Mouse (Mus musculus) heart, postnatal 25 days (tissue): ENCODE measurements around the gene C1qa. TPM values are rescaled to one million over a fixed set of nuclear protein-coding genes. Genes with fewer than 3 reads are reported as not detected.

Experiments used
- DNase-seq: peaks from one replicate; pipeline ENCODE4 v3.0.0; 2022; ENCODE audit warnings: low spot score
- intact Hi-C: fragments of 180-260 bp; cut with DNase I; formaldehyde crosslinking; loops from one replicate; pipeline ENCODE4 v1.15.1; 2025
- total RNA-seq, 2 experiments: library from RNA; stranded (reverse); gene quantifications; 2 replicates each; pipeline ENCODE4 v1.2.3; 2021

C1qa gene
- 10 to 100 TPM; 46.0 to 46.8 TPM for total RNA-seq

- DNase-seq, result no peak
Measured at GRCm38 (mm10) chr4:136898637-136899036, at the start of gene C1qa. TSS of gene C1qa (minus strand) at chr4:136898803.

GRCm38 (mm10) chr4:136945397-136945796 lies 46.8 kb upstream of the C1qa start:
- no peak for DNase-seq
- intact Hi-C loops, result no loop called here

More at GRCm38 (mm10) chr4:136898637-136899036, at the start of gene C1qa:
- intact Hi-C loops, result no loop called here

- intact Hi-C loops, result no loop called here
- DNase-seq, result no peak
Measured at GRCm38 (mm10) chr4:136944558-136945350, 46.2 kb upstream of the C1qa start.

- no peak for DNase-seq
- intact Hi-C loops, result no loop called here
Measured at GRCm38 (mm10) chr4:136943175-136943574, 44.6 kb upstream of the C1qa start.

- intact Hi-C loops, result no loop called here
- DNase-seq, result no peak
Measured at GRCm38 (mm10) chr4:136942761-136943160, 44.2 kb upstream of the C1qa start.

- intact Hi-C loops, result no loop called here
- no peak for DNase-seq
Measured at GRCm38 (mm10) chr4:136937935-136938334, 39.3 kb upstream of the C1qa start.

GRCm38 (mm10) chr4:136937344-136937743 lies 38.7 kb upstream of the C1qa start:
- DNase-seq, result no peak
- intact Hi-C loops, result no loop called here

- intact Hi-C loops, result no loop called here
- DNase-seq, result no peak
Measured at GRCm38 (mm10) chr4:136934746-136935613, 36.4 kb upstream of the C1qa start.

- DNase-seq, result no peak
- intact Hi-C loops, result no loop called here
Measured at GRCm38 (mm10) chr4:136930474-136930873, 31.9 kb upstream of the C1qa start.

- intact Hi-C loops, result loop anchor here (5.0 kb wide), 1 partner anchor 143 kb away; no protein-coding TSS in a partner anchor
Measured at GRCm38 (mm10) chr4:136928928-136929327, 30.3 kb upstream of the C1qa start.

GRCm38 (mm10) chr4:136925804-136926203 lies 27.2 kb upstream of the C1qa start:
- intact Hi-C loops, result loop anchor here (5.0 kb wide), 1 partner anchor 146 kb away; no protein-coding TSS in a partner anchor
- no peak for DNase-seq

More at GRCm38 (mm10) chr4:136928928-136929327, 30.3 kb upstream of the C1qa start:
- DNase-seq, result no peak

- intact Hi-C loops, result no loop called here
- no peak for DNase-seq
Measured at GRCm38 (mm10) chr4:136924529-136924928, 25.9 kb upstream of the C1qa start.

- DNase-seq, result no peak
- intact Hi-C loops, result no loop called here
Measured at GRCm38 (mm10) chr4:136919526-136919925, 20.9 kb upstream of the C1qa start.

- intact Hi-C loops, result no loop called here
- no peak for DNase-seq
Measured at GRCm38 (mm10) chr4:136918834-136919233, 20.2 kb upstream of the C1qa start.

- intact Hi-C loops, result no loop called here
- DNase-seq, result no peak
Measured at GRCm38 (mm10) chr4:136917165-136917524, 18.5 kb upstream of the C1qa start.

GRCm38 (mm10) chr4:136916359-136917164 lies 18.0 kb upstream of the C1qa start:
- intact Hi-C loops, result no loop called here
- no peak for DNase-seq

GRCm38 (mm10) chr4:136912841-136913240 lies 14.2 kb upstream of the C1qa start:
- no peak for DNase-seq
- intact Hi-C loops, result no loop called here

- intact Hi-C loops, result no loop called here
- DNase-seq, result no peak
Measured at GRCm38 (mm10) chr4:136911804-136912203, 13.2 kb upstream of the C1qa start.

GRCm38 (mm10) chr4:136911211-136911646 lies 12.6 kb upstream of the C1qa start:
- intact Hi-C loops, result no loop called here
- DNase-seq, result no peak

- intact Hi-C loops, result loop anchor here (1.0 kb wide), 1 partner anchor 164 kb away; no protein-coding TSS in a partner anchor
Measured at GRCm38 (mm10) chr4:136907809-136908208, 9.2 kb upstream of the C1qa start.

More at GRCm38 (mm10) chr4:136907809-136908208, 9.2 kb upstream of the C1qa start:
- no peak for DNase-seq
